Mouse (Mus musculus): Measurements from ENCODE around the gene Slco3a1. TPM values are rescaled to one million over a fixed set of nuclear protein-coding genes. Genes with fewer than 3 reads are reported as not detected.

The Slco3a1 gene
- total and polyA plus RNA-seq, 2 experiments from 2014 or later, result 10.5 to 24.8 TPM

GRCm38 (mm10) chr7:74373056-74373455, 181.5 kb downstream of the Slco3a1 start:
- Histone ChIP-seq H3K4me2 (ENCODE audit: low read depth, low read length) (no peak overlapping the region), H3K36me3 (replicated peaks; ENCODE audit: control insufficient read depth, insufficient read depth, low read length) (no peaks in the 10 kb centered on the region), H3K4me1 (ENCODE audit: control insufficient read depth, insufficient read depth) (no peaks in the 10 kb centered on the region), H3K9ac (replicated peaks; ENCODE audit: low read depth, low read length) (no peak overlapping the region), H3K9me3 (replicated peaks; ENCODE audit: control insufficient read depth, low read length) (no peaks in the 10 kb centered on the region), H3K27me3 (ENCODE audit: control insufficient read depth, insufficient read depth, low read length) (no peaks in the 10 kb centered on the region), H3K4me3 (ENCODE audit: low read depth, low read length) (no peak overlapping the region), H3K27ac (ENCODE audit: low read depth) (no peak overlapping the region)
- WGBS, result 88% methylated on average over 6 of the region's 6 CpGs
- TF ChIP-seq CTCF (IDR thresholded peaks at IDR 0.05; ENCODE audit: low read depth) (no peak), EP300 (IDR thresholded peaks at IDR 0.05; ENCODE audit: low read depth) (no peak)
- ATAC-seq (ENCODE audit: insufficient read depth, low read depth) (no peak), DNase-seq (ENCODE audit: low spot score) (no peak)

- Histone ChIP-seq H3K27ac (ENCODE audit: low read depth) (no peak overlapping the region), H3K9me3 (replicated peaks; ENCODE audit: control insufficient read depth, low read length) (no peaks in the 10 kb centered on the region), H3K9ac (replicated peaks; ENCODE audit: low read depth, low read length) (no peak overlapping the region), H3K4me1 (ENCODE audit: control insufficient read depth, insufficient read depth) (no peaks in the 10 kb centered on the region), H3K4me2 (ENCODE audit: low read depth, low read length) (no peak overlapping the region), H3K36me3 (replicated peaks; ENCODE audit: control insufficient read depth, insufficient read depth, low read length) (no peaks in the 10 kb centered on the region), H3K27me3 (ENCODE audit: control insufficient read depth, insufficient read depth, low read length) (no peaks in the 10 kb centered on the region), H3K4me3 (ENCODE audit: low read depth, low read length) (no peak overlapping the region)
- WGBS, result 46% methylated on average over 6 of the region's 6 CpGs
- ATAC-seq (ENCODE audit: insufficient read depth, low read depth) (no peak), DNase-seq (ENCODE audit: low spot score) (no peak)
- TF ChIP-seq CTCF (IDR thresholded peaks at IDR 0.05; ENCODE audit: low read depth), result no peak
- no peak for TF ChIP-seq EP300 (IDR thresholded peaks at IDR 0.05; ENCODE audit: low read depth)
Observed at GRCm38 (mm10) chr7:74372141-74372582, 182.4 kb downstream of the Slco3a1 start.

GRCm38 (mm10) chr7:74371656-74372055, 182.9 kb downstream of the Slco3a1 start:
- no peak overlapping the region for H3K4me2 ChIP-seq (ENCODE audit: low read depth, low read length)
- no peak overlapping the region for H3K4me3 ChIP-seq (ENCODE audit: low read depth, low read length)
- TF ChIP-seq EP300 (IDR thresholded peaks at IDR 0.05; ENCODE audit: low read depth) (no peak), CTCF (IDR thresholded peaks at IDR 0.05; ENCODE audit: low read depth) (no peak)
- WGBS, result 12% methylated on average over 2 of the region's 2 CpGs
- no peaks in the 10 kb centered on the region for H3K27me3 ChIP-seq (ENCODE audit: control insufficient read depth, insufficient read depth, low read length)
- H3K9me3 ChIP-seq (replicated peaks; ENCODE audit: control insufficient read depth, low read length), result no peaks in the 10 kb centered on the region
- no peak for DNase-seq (ENCODE audit: low spot score)
- no peaks in the 10 kb centered on the region for H3K4me1 ChIP-seq (ENCODE audit: control insufficient read depth, insufficient read depth)
- no peak overlapping the region for H3K27ac ChIP-seq (ENCODE audit: low read depth)
- no peaks in the 10 kb centered on the region for H3K36me3 ChIP-seq (replicated peaks; ENCODE audit: control insufficient read depth, insufficient read depth, low read length)
- ATAC-seq (ENCODE audit: insufficient read depth, low read depth), result no peak
- no peak overlapping the region for H3K9ac ChIP-seq (replicated peaks; ENCODE audit: low read depth, low read length)

GRCm38 (mm10) chr7:74371208-74371607, 183.4 kb downstream of the Slco3a1 start:
- no peaks in the 10 kb centered on the region for H3K27me3 ChIP-seq (ENCODE audit: control insufficient read depth, insufficient read depth, low read length)
- H3K9ac ChIP-seq (replicated peaks; ENCODE audit: low read depth, low read length), result no peak overlapping the region
- H3K4me2 ChIP-seq (ENCODE audit: low read depth, low read length), result no peak overlapping the region
- H3K27ac ChIP-seq (ENCODE audit: low read depth), result no peak overlapping the region
- ATAC-seq (ENCODE audit: insufficient read depth, low read depth) (peak; percentile 72), DNase-seq (ENCODE audit: low spot score) (peak; percentile 76)
- no peaks in the 10 kb centered on the region for H3K36me3 ChIP-seq (replicated peaks; ENCODE audit: control insufficient read depth, insufficient read depth, low read length)
- WGBS, result 21% methylated on average over 2 of the region's 2 CpGs
- H3K9me3 ChIP-seq (replicated peaks; ENCODE audit: control insufficient read depth, low read length), result no peaks in the 10 kb centered on the region
- no peak overlapping the region for H3K4me3 ChIP-seq (ENCODE audit: low read depth, low read length)
- no peaks in the 10 kb centered on the region for H3K4me1 ChIP-seq (ENCODE audit: control insufficient read depth, insufficient read depth)
- TF ChIP-seq EP300 (IDR thresholded peaks at IDR 0.05; ENCODE audit: low read depth), result no peak
- peak; percentile 80 for TF ChIP-seq CTCF (IDR thresholded peaks at IDR 0.05; ENCODE audit: low read depth)

GRCm38 (mm10) chr7:74369657-74370056, 184.9 kb downstream of the Slco3a1 start:
- ATAC-seq (ENCODE audit: insufficient read depth, low read depth), result no peak
- WGBS, result 65% methylated on average over 4 of the region's 4 CpGs
- Histone ChIP-seq H3K4me2 (ENCODE audit: low read depth, low read length) (no peak overlapping the region), H3K4me1 (ENCODE audit: control insufficient read depth, insufficient read depth) (no peaks in the 10 kb centered on the region), H3K36me3 (replicated peaks; ENCODE audit: control insufficient read depth, insufficient read depth, low read length) (no peaks in the 10 kb centered on the region), H3K4me3 (ENCODE audit: low read depth, low read length) (no peak overlapping the region), H3K9ac (replicated peaks; ENCODE audit: low read depth, low read length) (no peak overlapping the region), H3K9me3 (replicated peaks; ENCODE audit: control insufficient read depth, low read length) (no peaks in the 10 kb centered on the region), H3K27me3 (ENCODE audit: control insufficient read depth, insufficient read depth, low read length) (no peaks in the 10 kb centered on the region), H3K27ac (ENCODE audit: low read depth) (no peak overlapping the region)
- TF ChIP-seq CTCF (IDR thresholded peaks at IDR 0.05; ENCODE audit: low read depth) (peak; percentile 49), EP300 (IDR thresholded peaks at IDR 0.05; ENCODE audit: low read depth) (no peak)
- DNase-seq (ENCODE audit: low spot score), result no peak

GRCm38 (mm10) chr7:74368256-74368980, 186.2 kb downstream of the Slco3a1 start:
- Histone ChIP-seq H3K9ac (replicated peaks; ENCODE audit: low read depth, low read length) (no peak overlapping the region), H3K36me3 (replicated peaks; ENCODE audit: control insufficient read depth, insufficient read depth, low read length) (no peaks in the 10 kb centered on the region), H3K4me3 (ENCODE audit: low read depth, low read length) (no peak overlapping the region), H3K4me1 (ENCODE audit: control insufficient read depth, insufficient read depth) (no peaks in the 10 kb centered on the region), H3K4me2 (ENCODE audit: low read depth, low read length) (no peak overlapping the region), H3K9me3 (replicated peaks; ENCODE audit: control insufficient read depth, low read length) (no peaks in the 10 kb centered on the region), H3K27me3 (ENCODE audit: control insufficient read depth, insufficient read depth, low read length) (no peaks in the 10 kb centered on the region), H3K27ac (ENCODE audit: low read depth) (no peak overlapping the region)
- no peak for DNase-seq (ENCODE audit: low spot score)
- no peak; the same call in 1 of the 2 replicates for TF ChIP-seq CTCF (IDR thresholded peaks at IDR 0.05; ENCODE audit: low read depth)
- no peak for TF ChIP-seq EP300 (IDR thresholded peaks at IDR 0.05; ENCODE audit: low read depth)
- no peak for ATAC-seq (ENCODE audit: insufficient read depth, low read depth)
- WGBS, result 66% methylated on average over 11 of the region's 11 CpGs
